Mouse (Mus musculus): ENCODE results near the gene Arfip1. TPM values are rescaled to one million over a fixed set of nuclear protein-coding genes. Genes with fewer than 3 reads are reported as not detected.
A peak's percentile ranks its signal among the peaks of the same experiment; 100 is the strongest.

Arfip1 gene
- polyA plus RNA-seq, 1 experiment = 14.3 TPM

DNA sequence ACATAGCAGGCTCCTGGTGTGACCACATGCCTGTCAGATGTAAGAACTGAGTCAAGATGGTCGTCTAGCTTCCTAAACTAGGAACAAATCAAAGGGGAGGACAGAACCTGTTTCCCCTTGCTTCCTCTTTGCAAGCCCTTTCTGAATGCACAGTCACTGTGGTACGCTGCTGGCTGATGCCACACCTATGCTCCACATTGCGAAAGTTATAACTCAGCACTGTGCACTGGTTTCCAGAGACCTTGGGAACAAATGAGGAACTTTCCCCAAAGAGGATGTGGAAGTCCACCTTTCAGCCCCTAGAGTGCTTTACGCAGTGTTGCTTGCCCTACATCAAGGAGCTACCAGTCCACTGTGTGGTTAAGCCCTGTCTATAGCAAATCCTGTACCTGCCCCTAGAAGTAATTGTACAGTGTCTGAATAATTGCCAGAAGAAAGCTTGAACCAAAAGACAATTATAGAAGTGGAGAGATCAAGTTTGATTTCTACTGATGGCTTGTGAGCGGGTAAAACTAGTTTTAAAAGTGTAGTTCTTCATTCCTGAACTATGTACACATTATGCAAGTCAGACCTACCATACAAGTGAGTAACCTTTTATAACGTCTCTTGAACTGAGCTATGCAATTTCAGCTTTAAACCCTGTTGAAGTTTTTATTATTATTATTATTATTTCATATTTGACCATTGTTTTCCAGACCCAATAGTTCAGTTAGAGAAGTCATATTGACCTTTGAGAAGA lies 15.7 kb upstream of the Arfip1 start:
- H3K27ac ChIP-seq (ENCODE audit: insufficient read depth, low read depth, low read length) = no peak overlapping the region
- no peak overlapping the region for H3K4me3 ChIP-seq (ENCODE audit: insufficient read depth, low read depth, low read length)
- TF ChIP-seq POLR2A (IDR thresholded peaks at IDR 0.05; ENCODE audit: low read depth, low read length) (no peak), CTCF (conservative IDR thresholded peaks at IDR 0.05; ENCODE audit: insufficient read depth, insufficient read length, low read depth, low read length) (no peak)
- peaks cover 4% of the 10 kb centered on the region; the same call in 1 of the 2 replicates for H3K4me1 ChIP-seq (ENCODE audit: control insufficient read depth, insufficient read depth, low read length)
- no peak for DNase-seq
- H3K27me3 ChIP-seq (replicated peaks; ENCODE audit: control insufficient read depth, insufficient read depth, low read length) = 0 out of 2 replicates have a peak, but pooled peaks cover 2% of the 10 kb centered on the region
- 86% methylated on average over 6 of the region's 6 CpGs for WGBS
- H3K36me3 ChIP-seq (ENCODE audit: control insufficient read depth, insufficient read depth, low read length) = no peaks in the 10 kb centered on the region

DNA sequence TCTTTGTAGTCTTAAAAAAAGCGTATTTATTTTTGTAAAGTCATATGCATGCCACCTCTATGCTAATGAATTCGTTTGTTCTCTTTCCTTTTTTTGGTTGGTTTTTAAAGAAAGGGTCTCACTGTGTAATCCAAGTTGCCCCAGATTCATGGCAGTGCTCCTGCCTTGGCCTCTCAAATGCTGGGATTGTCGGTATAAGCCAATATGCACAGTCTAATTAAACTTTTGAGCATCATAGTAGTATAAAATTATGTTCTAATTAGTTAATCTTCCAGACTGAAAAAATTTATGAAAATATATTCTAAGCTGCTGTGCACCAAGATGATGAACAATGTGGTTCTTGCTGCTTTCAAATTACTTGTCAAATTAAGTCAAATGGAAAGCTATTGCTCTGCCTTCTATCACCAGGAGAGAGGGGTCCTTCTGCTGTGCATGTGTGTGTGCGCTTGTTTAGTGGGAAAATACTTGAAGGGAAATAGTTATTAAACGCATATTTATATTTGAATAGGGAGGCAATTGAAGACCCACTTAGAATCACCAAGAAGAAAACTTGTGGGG lies 13.3 kb upstream of the Arfip1 start:
- DNase-seq = no peak
- no peaks in the 10 kb centered on the region for H3K36me3 ChIP-seq (ENCODE audit: control insufficient read depth, insufficient read depth, low read length)
- no peak overlapping the region for H3K27ac ChIP-seq (ENCODE audit: insufficient read depth, low read depth, low read length)
- H3K4me1 ChIP-seq (ENCODE audit: control insufficient read depth, insufficient read depth, low read length) = peaks cover 4% of the 10 kb centered on the region; the same call in 1 of the 2 replicates
- WGBS = 57% methylated on average over 5 of the region's 5 CpGs
- no peak overlapping the region for H3K4me3 ChIP-seq (ENCODE audit: insufficient read depth, low read depth, low read length)
- 0 out of 2 replicates have a peak, but pooled peaks cover 2% of the 10 kb centered on the region for H3K27me3 ChIP-seq (replicated peaks; ENCODE audit: control insufficient read depth, insufficient read depth, low read length)
- no peak for TF ChIP-seq CTCF (conservative IDR thresholded peaks at IDR 0.05; ENCODE audit: insufficient read depth, insufficient read length, low read depth, low read length)
- TF ChIP-seq POLR2A (IDR thresholded peaks at IDR 0.05; ENCODE audit: low read depth, low read length) = no peak

DNA sequence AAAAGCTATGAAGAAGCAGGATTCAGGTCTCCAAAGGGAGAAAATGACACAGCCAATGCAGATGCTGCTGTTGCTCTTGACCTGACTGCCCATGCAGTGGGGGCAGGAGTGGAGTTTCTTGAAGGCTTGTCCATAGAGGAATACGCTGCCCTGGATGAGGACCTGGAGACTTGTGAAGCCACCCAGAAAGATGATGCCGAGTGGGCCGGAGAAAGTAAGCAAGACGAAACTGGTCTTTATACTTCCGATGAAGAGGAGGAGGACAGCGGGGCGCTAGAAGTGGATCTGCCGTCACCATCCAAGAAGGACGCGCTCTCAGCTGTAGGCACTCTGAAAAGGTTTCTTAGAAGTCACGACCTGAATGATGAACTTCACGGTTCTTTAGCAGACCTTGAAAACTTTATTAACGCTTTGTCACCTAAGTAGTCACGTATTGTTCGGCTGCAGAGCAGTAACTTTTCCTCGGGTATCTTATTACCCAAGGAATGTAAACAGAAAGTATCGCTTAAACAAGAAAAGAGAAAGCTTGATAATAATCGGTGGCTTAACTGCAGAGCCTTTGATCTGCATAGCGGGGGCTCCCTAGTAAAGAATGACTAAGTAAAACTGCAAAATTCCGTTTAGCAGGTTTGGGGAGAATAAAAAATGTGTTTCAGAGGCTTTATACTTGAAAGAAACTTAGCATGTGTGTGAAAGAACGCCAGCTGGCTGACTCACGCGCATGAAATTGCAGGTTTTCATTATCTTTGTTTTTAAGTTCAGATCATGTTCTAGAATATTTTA lies 12.7 kb upstream of the Arfip1 start:
- Histone ChIP-seq H3K4me3 (ENCODE audit: insufficient read depth, low read depth, low read length) (peak overlapping the region; percentile 45), H3K27ac (ENCODE audit: insufficient read depth, low read depth, low read length) (no peak overlapping the region), H3K36me3 (ENCODE audit: control insufficient read depth, insufficient read depth, low read length) (no peaks in the 10 kb centered on the region), H3K27me3 (replicated peaks; ENCODE audit: control insufficient read depth, insufficient read depth, low read length) (0 out of 2 replicates have a peak, but pooled peaks cover 2% of the 10 kb centered on the region), H3K4me1 (ENCODE audit: control insufficient read depth, insufficient read depth, low read length) (peaks cover 4% of the 10 kb centered on the region; the same call in 1 of the 2 replicates)
- WGBS = 9% methylated on average over 23 of the region's 23 CpGs
- no peak for DNase-seq
- TF ChIP-seq CTCF (conservative IDR thresholded peaks at IDR 0.05; ENCODE audit: insufficient read depth, insufficient read length, low read depth, low read length) (no peak), POLR2A (IDR thresholded peaks at IDR 0.05; ENCODE audit: low read depth, low read length) (no peak)

DNA sequence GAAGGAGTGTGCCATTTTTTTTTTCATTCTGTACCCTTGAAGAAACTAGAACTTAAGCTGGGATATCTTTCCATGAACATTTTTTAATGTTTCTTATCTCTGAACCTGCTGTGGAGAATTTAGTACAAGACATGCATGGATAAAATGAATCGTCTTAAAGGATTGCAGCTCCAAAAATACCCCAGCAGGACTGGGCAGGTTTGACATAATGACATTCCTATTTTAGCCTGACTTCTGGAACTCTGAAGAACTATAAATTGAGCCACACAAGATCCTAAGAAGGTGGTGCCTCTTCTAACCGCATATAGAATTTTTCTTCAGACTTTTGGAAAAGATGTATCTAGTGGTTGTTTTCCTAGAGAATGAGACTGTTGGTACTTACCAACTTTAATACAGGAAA lies 10.8 kb upstream of the Arfip1 start, which contains the start of gene Tigd4:
Tigd4 (plus strand) TSS at position 301 of the 400 bp plus-strand sequence.
- WGBS = 82% methylated on average over 2 of the region's 2 CpGs
- TF ChIP-seq POLR2A (IDR thresholded peaks at IDR 0.05; ENCODE audit: low read depth, low read length) = no peak
- no peak for TF ChIP-seq CTCF (conservative IDR thresholded peaks at IDR 0.05; ENCODE audit: insufficient read depth, insufficient read length, low read depth, low read length)
- no peak for DNase-seq
- Histone ChIP-seq H3K36me3 (ENCODE audit: control insufficient read depth, insufficient read depth, low read length) (no peaks in the 10 kb centered on the region), H3K4me1 (ENCODE audit: control insufficient read depth, insufficient read depth, low read length) (peaks cover 4% of the 10 kb centered on the region; the same call in 1 of the 2 replicates), H3K27ac (ENCODE audit: insufficient read depth, low read depth, low read length) (no peak within 1 kb of the TSS), H3K4me3 (ENCODE audit: insufficient read depth, low read depth, low read length) (no peak within 1 kb of the TSS), H3K27me3 (replicated peaks; ENCODE audit: control insufficient read depth, insufficient read depth, low read length) (0 out of 2 replicates have a peak, but pooled peaks cover 2% of the 10 kb centered on the region)

DNA sequence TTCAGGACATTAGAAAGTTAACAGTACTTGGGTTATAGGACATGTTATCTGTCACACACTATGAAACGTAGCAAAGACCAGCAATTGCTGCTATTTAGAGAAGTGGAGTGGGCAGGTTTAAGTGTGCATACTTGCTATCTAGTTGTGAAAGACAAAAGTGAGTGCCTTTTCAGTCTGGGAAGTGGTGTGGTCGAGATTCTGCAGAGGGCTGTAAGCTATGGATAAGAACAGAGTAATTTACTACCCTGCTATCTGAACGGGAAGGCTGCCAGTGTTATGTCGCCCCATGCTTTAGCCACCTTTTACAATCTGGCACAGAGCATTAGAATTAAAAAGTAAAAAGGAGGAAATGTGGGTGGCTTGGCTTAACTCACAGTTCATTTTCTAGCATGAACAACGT lies 4.3 kb upstream of the Arfip1 start:
- TF ChIP-seq POLR2A (IDR thresholded peaks at IDR 0.05; ENCODE audit: low read depth, low read length) (no peak), CTCF (conservative IDR thresholded peaks at IDR 0.05; ENCODE audit: insufficient read depth, insufficient read length, low read depth, low read length) (no peak)
- Histone ChIP-seq H3K27me3 (replicated peaks; ENCODE audit: control insufficient read depth, insufficient read depth, low read length) (no peaks in the 10 kb centered on the region), H3K36me3 (ENCODE audit: control insufficient read depth, insufficient read depth, low read length) (no peaks in the 10 kb centered on the region), H3K4me1 (ENCODE audit: control insufficient read depth, insufficient read depth, low read length) (no peaks in the 10 kb centered on the region; the same call in 1 of the 2 replicates), H3K27ac (ENCODE audit: insufficient read depth, low read depth, low read length) (no peak overlapping the region), H3K4me3 (ENCODE audit: insufficient read depth, low read depth, low read length) (no peak overlapping the region)
- no peak for DNase-seq
- WGBS = 43% methylated on average over 5 of the region's 5 CpGs

DNA sequence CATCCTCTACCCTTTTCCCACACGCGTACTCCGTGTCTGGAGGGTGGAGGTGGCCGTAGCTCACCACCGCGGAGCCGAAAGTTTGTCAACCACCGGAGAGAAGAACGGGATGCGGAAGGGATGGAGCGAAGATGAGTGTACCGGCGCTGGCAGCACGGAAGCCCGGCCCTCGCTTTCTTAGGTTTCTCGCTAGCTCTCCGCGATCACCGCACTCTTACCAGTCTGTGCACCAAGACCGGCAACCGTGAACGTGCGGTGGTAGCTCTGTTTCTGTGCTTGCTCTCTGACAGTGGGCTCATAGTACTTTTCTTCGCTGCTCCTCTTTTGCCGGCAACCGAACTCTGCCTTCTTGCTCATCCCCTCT lies 470 bp upstream of the Arfip1 start:
- no peak for TF ChIP-seq CTCF (conservative IDR thresholded peaks at IDR 0.05; ENCODE audit: insufficient read depth, insufficient read length, low read depth, low read length)
- TF ChIP-seq POLR2A (IDR thresholded peaks at IDR 0.05; ENCODE audit: low read depth, low read length) = no peak
- Histone ChIP-seq H3K4me3 (ENCODE audit: insufficient read depth, low read depth, low read length) (peak overlapping the region; percentile 83), H3K36me3 (ENCODE audit: control insufficient read depth, insufficient read depth, low read length) (no peaks in the 10 kb centered on the region), H3K27me3 (replicated peaks; ENCODE audit: control insufficient read depth, insufficient read depth, low read length) (no peaks in the 10 kb centered on the region), H3K4me1 (ENCODE audit: control insufficient read depth, insufficient read depth, low read length) (peaks cover 12% of the 10 kb centered on the region; the same call in 1 of the 2 replicates), H3K27ac (ENCODE audit: insufficient read depth, low read depth, low read length) (peak overlapping the region; percentile 29; the same call in 1 of the 2 replicates)
- under 1% methylated on average over 27 of the region's 27 CpGs for WGBS
- DNase-seq = no peak
